Mouse (Mus musculus): Measurements from ENCODE around the gene Clpx.
A peak's percentile ranks its signal among the peaks of the same experiment; 100 is the strongest.
"Not testable (repeated sequence)": the region's sequence is repeated elsewhere in the genome, so short reads cannot be mapped to it uniquely, and the experiment has no call there.

Clpx gene

DNA sequence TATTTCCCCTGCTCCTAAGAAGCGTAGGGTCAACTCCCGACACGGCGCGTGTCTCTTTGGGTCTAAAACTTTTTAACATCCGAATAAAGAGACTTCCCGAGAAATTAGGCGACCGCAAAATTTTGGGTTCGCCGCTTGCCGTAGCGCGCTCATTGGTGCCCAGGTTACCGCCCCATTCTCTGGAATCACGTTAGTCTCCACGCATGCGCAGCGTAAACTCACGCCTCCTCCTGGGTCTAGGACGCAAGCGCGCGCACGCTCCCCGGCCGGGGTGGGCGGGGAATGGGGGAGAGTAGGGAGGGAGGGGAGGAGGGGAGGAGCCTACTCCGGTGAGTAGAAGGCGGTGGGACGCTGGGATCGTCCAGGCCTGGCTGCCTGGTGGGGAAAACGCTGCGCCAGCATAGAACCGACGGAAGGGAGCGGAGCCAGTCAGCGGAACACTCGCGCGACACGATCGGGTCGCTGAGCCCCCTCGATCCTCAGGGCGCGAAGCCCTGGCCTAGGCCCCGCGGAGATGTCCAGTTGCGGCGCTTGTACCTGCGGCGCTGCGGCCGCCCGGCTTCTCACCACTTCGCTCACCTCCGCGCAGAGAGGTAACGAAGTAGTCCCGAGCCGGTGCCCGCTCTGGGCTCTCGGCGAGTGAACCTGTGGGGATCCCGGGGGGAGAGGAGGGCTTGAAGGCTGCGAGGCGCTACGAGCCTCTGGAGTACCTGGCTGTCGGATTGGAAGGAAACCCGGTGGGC, at the start of gene Clpx:
Gene Clpx, plus strand, starts transcription at position 288 of the 743 bp plus-strand sequence.
- peak; percentile 96 to 99 for DNase-seq (ENCODE audit: low spot score in 2 of 2)

DNA sequence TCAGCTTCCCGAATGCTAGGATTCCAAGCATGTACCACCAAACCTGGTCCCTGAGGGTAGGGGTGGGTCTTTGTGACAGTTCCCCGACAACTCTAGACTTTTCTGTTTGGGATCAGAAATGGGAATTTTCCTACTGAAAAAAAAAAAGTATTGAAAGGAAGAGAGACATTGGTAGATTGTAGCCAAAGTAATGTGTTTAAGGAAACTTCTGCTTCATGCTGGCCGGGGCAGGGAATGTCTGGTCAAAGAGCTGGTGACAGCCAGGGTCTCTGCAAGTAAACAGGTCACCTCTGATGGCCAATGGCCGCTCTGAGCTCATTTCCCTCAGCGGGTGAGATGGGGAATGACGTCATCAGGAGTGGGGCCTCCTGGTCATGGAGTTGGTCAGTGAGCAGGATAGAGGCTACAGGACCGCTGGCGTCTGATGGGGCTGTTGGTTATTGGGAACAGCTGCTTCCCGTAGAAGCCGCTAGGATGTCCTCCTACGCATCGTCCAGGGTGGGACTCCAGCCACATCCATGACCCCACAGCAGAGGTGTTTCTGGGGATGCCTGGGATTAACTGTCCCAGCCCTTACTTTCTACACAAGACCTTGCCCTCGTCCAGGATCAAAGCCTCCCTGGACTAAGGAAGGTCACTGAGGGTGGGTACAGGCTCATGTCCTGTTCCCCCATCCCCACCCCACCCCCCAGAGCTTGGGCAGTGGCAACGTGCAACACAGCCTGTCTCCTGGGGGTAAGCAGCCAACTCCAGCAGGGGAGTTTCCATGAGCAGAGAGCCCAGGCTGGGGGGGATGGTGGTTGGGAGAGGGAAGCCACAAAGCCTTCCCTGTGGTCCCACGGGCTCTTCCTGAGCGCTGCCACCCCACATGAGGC, 46.3 kb upstream of the Clpx start:
- no peak for DNase-seq (ENCODE audit: low spot score in 2 of 2)

GRCm38 (mm10) chr9:65248377-65248690, 45.7 kb upstream of the Clpx start:
- DNase-seq (ENCODE audit: low spot score in 2 of 2), result no peak

GRCm38 (mm10) chr9:65252026-65252425, 42.0 kb upstream of the Clpx start:
- no peak for DNase-seq (ENCODE audit: low spot score in 2 of 2)

GRCm38 (mm10) chr9:65255906-65256600, 38.0 kb upstream of the Clpx start:
- DNase-seq (ENCODE audit: low spot score in 2 of 2), result no peak

DNA sequence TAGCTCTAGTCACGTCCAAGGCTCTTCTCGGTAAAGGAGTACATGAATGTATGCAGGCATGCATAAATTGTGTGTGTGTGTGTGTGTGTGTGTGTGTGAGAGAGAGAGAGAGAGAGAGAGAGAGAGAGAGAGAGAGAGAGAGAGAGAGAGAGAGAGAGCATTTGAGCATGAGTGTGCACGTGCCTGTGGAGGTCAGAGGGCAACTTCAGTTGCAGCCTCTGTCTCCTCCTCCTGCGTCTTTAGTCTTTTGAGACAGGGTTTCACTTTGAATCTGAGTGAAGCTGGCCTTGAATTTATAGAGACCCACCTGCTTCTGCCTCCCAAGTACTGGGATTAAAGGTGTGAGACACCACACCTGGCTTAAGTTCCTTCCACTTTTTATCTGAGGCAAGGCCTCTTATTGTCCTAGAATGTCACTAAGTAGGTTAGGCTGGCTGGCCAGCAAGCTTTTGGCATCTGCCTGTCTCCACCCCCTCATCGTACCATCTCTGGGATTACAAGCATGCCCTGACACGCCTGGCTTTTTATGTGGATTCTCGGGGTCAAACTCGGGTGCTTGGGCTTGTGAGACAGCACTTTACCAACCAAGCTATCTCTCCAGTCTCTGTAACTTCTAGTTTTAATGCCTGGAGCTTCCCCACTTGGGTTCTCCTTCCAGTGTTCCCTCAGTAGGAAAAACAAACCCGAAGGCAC, 36.7 kb upstream of the Clpx start:
- DNase-seq (ENCODE audit: low spot score in 2 of 2), result no peak

GRCm38 (mm10) chr9:65259366-65259765, 34.7 kb upstream of the Clpx start:
- no peak for DNase-seq (ENCODE audit: low spot score in 2 of 2)

- DNase-seq (ENCODE audit: low spot score in 2 of 2), result no peak
Observed at GRCm38 (mm10) chr9:65261591-65262230, 32.3 kb upstream of the Clpx start.

DNA sequence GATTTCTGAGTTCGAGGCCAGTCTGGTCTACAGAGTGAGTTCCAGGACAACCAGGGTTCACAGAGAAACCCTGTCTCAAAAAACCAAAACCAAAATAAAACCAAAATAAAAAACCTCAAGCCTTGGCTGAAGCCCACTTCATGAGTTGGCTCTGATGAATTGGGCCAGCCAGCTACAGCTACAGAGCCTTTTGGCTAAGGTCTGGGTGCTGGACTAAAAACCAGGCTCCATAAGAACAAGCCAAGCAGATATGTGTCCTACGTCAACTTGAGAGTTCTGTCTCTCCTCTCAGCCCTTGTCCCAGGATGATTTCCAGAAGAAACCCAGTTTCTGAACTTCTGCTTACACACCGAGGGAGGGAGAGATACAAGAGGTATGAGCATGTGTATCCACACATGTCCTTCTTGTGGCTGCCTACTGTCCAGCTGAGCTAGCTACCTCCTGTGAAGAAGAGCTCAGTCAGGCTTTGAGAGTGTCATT, 31.4 kb upstream of the Clpx start:
- DNase-seq (ENCODE audit: low spot score in 2 of 2), result no peak

GRCm38 (mm10) chr9:65264959-65265358, 29.1 kb upstream of the Clpx start, which contains the start of gene Cilp:
Cilp (plus strand) TSS chr9:65265180.
- no peak for DNase-seq (ENCODE audit: low spot score in 2 of 2)

DNA sequence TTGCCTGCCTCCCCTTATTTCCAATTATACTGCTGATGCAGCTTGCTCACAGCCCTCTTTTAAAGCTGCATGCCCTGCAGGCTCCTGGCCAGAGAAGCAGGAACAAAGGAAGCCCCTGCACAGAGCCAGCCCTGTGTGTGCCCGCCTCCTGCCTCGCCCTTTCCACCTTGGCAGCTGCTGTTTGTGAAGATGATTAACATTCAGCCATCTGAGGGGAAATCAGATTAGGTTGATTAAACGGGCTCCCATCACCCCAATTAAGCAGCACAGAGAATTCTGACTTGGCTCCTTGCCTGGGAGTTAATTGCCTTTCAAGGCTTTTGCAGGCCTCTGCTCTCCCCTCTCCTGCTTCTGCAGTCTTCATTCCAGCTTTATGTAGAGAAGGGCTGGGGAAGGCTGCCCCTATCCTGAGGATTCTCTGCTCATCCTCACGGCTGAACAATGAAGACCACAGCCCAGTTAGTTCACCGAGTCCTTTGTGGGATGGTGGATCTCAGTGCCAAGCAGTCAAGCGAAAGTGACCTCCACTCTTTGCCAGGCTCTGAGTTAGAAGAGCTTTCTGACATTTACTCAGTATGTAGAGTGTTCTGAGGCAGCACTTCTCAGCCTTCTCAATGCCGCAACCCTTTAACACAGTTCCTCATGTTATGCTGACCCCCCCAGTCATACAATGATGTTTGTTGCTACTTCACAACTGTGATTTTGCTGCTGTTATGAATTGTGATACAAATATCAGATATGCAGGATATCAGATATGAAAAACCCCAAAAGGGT, 26.1 kb upstream of the Clpx start:
- peak; percentile 13 to 38 for DNase-seq (ENCODE audit: low spot score in 2 of 2)

DNA sequence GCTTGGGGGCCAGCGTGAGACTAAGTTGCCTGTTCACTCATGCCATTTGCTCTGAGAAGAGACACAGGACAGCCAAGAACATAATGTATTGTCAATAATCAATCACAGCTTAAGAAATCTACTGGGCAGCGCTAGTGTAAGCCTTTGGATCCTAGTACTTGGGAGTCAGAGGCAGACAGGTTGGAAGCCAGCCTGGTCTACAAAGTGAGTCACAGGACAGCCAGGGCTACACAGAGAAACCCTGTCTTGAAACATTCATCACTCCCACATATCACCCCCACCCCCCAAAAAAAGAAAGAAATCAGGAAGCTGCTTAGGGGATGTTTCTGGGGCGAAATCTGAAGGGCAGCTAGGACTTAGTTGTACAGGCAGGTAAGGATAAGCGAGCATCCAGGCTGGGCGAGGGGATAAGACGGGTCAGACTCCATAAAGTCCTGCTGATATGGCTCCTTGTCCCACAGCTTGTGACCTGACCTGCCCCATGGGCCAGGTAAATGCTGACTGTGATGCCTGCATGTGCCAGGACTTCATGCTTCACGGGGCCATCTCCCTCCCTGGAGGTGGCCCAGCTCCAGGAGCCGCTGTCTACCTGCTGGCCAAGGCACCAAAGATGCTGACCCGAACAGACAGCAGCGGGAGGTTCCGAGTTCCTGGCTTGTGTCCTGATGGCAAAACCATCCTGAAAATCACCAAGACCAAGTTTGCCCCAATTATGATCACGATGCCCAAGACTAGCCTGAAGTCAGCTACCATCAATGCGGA, 20.8 kb upstream of the Clpx start:
- DNase-seq (ENCODE audit: low spot score in 2 of 2), result no peak

DNA sequence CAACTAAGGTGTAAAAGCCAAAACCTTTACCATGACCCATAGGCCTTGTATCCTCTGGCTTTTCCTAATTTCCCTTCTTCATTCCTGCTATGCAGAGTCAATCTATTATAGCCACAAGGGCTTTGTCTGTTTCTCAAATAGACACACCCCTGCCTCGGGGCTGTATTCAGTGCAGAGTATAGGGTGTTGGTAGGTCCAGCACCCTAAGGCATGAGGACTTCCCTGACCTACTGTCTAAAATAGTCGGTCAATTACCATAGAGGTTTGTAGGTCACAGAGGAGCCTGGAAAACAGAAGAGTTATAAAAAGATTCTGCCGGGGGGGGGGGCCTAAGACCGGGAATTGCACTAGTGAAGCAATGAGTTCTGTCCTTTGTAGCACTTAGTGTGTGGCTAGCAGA, 20.2 kb upstream of the Clpx start:
- no peak for DNase-seq (ENCODE audit: low spot score in 2 of 2)

DNA sequence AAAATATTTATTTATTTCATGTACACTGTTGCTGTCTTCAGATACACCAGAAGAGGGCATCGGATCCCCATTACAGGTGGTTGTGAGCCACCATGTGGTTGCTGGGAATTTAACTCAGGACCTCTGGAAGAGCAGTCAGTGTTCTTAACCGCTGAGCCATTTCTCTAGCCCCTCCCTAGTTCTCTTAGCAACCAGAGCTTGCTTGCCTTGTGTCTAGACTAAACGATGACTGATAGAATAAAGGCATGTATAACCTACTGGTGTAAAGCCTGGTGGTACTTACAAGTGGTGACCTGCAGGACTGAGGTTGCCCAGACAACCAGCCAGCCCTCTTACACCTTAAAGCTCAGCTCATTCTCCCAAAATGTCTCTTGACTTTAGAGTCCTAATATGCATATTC, 19.2 kb upstream of the Clpx start:
- DNase-seq (ENCODE audit: low spot score in 2 of 2), result not testable (repeated sequence)

- DNase-seq (ENCODE audit: low spot score in 2 of 2), result no peak
Observed at GRCm38 (mm10) chr9:65275810-65276530, 18.1 kb upstream of the Clpx start.

- DNase-seq (ENCODE audit: low spot score in 2 of 2), result peak; percentile 6 to 17
Observed at GRCm38 (mm10) chr9:65281536-65282151, 12.4 kb upstream of the Clpx start.

DNA sequence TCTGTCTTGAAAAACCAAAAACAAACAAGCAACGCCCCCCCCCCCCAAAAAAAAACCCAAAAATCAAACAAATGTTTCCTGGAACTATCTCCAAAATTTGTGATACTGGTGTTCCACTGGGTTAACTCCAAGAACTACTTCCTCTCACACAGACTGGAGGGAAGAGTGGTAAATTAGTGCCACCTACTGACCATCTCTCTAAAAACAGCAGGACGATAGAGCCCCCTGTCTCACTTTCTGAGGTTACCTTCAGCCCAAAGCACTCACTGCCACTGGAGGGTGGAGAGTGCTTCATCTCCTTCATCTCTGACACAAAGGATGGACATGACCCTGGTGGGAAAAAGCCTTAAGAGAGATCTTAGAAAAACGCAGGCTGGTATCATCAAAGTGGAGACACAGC, 10.8 kb upstream of the Clpx start:
- DNase-seq (ENCODE audit: low spot score in 2 of 2), result peak; percentile 16 to 42

DNA sequence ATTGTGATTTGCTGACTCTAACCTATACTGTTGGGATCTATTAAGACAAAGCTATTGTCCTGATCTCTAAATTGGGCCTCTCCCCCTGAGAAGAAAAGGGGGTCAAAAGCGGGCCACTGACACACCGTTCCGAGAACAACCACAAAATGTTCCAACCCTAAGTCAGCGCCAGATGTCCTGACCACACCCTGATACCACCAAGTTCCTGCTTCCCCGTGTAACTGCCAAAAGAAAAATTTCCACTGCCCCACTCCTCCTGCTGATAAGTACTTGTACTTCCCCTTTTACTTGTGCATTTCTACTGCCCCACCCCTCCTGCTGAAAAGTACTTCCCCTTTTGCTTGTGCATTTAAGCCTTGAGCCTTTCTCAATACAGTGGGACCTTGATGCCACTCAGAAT, 5.8 kb upstream of the Clpx start:
- DNase-seq (ENCODE audit: low spot score in 2 of 2), result not testable (repeated sequence)

GRCm38 (mm10) chr9:65289988-65290387, 4.1 kb upstream of the Clpx start:
- DNase-seq (ENCODE audit: low spot score in 2 of 2), result no peak
